Mouse (Mus musculus) cortical plate, adult 2 months (tissue): ENCODE measurements around the gene Ncam1. TPM values are rescaled to one million over a fixed set of nuclear protein-coding genes. Genes with fewer than 3 reads are reported as not detected.

Source experiments
- H3K27ac ChIP-seq: fragments of 200-500 bp; 2 replicates; pipeline ENCODE4 v1.5.1; 2012; ENCODE audit warnings: low read length, control low read depth, inconsistent platforms; ENCODE audit not compliant: insufficient read depth
- H3K4me1 ChIP-seq: fragments of 200-500 bp; 2 replicates; pipeline ENCODE4 v1.6.1; 2011; ENCODE audit warnings: low read length; ENCODE audit not compliant: control insufficient read depth, insufficient read depth
- H3K4me3 ChIP-seq: fragments of 200-500 bp; 2 replicates; pipeline ENCODE4 v1.5.1; 2011; ENCODE audit warnings: mild to moderate bottlenecking, low read length, control low read depth; ENCODE audit not compliant: insufficient read depth
- CTCF ChIP-seq: fragments of 200-500 bp; IDR thresholded peaks from 2 replicates; pipeline ENCODE4 v1.5.1; 2011; ENCODE audit warnings: mild to moderate bottlenecking, control low read depth, low read length; ENCODE audit not compliant: insufficient read depth; ENCODE audit errors: extremely low read depth
- POLR2A ChIP-seq: fragments of 200-500 bp; IDR thresholded peaks from 2 replicates; pipeline ENCODE4 v1.6.1; 2011; ENCODE audit warnings: mild to moderate bottlenecking, low read length, control low read depth; ENCODE audit not compliant: insufficient read depth; ENCODE audit errors: extremely low read depth
- polyA plus RNA-seq: library from polyadenylated mRNA; depleted of rRNA; stranded (reverse); fragments of >200 nt; gene quantifications from 2 replicates; pipeline ENCODE4 v1.2.3, GENCODE M21; 2012; rRNA removed

Ncam1 gene
- polyA plus RNA-seq = 105 and 112 TPM in 2 replicates

- peak within 1 kb of the TSS; percentile 83 for H3K4me3 ChIP-seq
- peak within 1 kb of the TSS; percentile 93 for H3K27ac ChIP-seq
- TF ChIP-seq CTCF (no peak), POLR2A (peak; percentile 86)
- H3K4me1 ChIP-seq = peaks cover 3% of the 10 kb centered on the region; the same call in 1 of the 2 replicates
These were observed at the start of gene Ncam1 for GRCm38 (mm10) chr9:49798806-49799205. TSS of gene Ncam1 (minus strand) at chr9:49798925.

- TF ChIP-seq CTCF = no peak
- no peak for TF ChIP-seq POLR2A
- no peak overlapping the region for H3K4me3 ChIP-seq
- H3K4me1 ChIP-seq = no peaks in the 10 kb centered on the region; the same call in 1 of the 2 replicates
- H3K27ac ChIP-seq = no peak overlapping the region
These were observed 35.3 kb upstream of the Ncam1 start for GRCm38 (mm10) chr9:49834013-49834412.

- Histone ChIP-seq H3K27ac (no peak overlapping the region), H3K4me1 (no peaks in the 10 kb centered on the region), H3K4me3 (no peak overlapping the region)
- no peak for TF ChIP-seq POLR2A
- TF ChIP-seq CTCF = no peak
These were observed 28.9 kb upstream of the Ncam1 start for GRCm38 (mm10) chr9:49827671-49828070.

- Histone ChIP-seq H3K4me3 (no peak overlapping the region), H3K27ac (no peak overlapping the region), H3K4me1 (peaks cover 2% of the 10 kb centered on the region; the same call in 1 of the 2 replicates)
- no peak for TF ChIP-seq POLR2A
- no peak for TF ChIP-seq CTCF
These were observed 17.5 kb upstream of the Ncam1 start for GRCm38 (mm10) chr9:49816115-49816650.

- Histone ChIP-seq H3K4me1 (peaks cover 2% of the 10 kb centered on the region; the same call in 1 of the 2 replicates), H3K4me3 (no peak overlapping the region), H3K27ac (no peak overlapping the region)
- TF ChIP-seq POLR2A (no peak), CTCF (no peak)
These were observed 15.7 kb upstream of the Ncam1 start for GRCm38 (mm10) chr9:49814442-49814841.

GRCm38 (mm10) chr9:49803222-49803621, 4.5 kb upstream of the Ncam1 start:
- no peak for TF ChIP-seq POLR2A
- TF ChIP-seq CTCF = no peak

GRCm38 (mm10) chr9:49797821-49798571, 729 bp downstream of the Ncam1 start:
- TF ChIP-seq POLR2A = 0 out of 2 replicates have a peak, but pooled peaks have one; percentile 7
- TF ChIP-seq CTCF = no peak
- Histone ChIP-seq H3K4me1 (peaks cover 5% of the 10 kb centered on the region), H3K4me3 (peak overlapping the region; percentile 83), H3K27ac (peak overlapping the region; percentile 93)

More at GRCm38 (mm10) chr9:49803222-49803621, 4.5 kb upstream of the Ncam1 start:
- no peak overlapping the region for H3K4me3 ChIP-seq
- no peak overlapping the region for H3K27ac ChIP-seq
- H3K4me1 ChIP-seq = no peaks in the 10 kb centered on the region

- TF ChIP-seq CTCF = no peak
- peak overlapping the region; percentile 93; the same call in 1 of the 2 replicates for H3K27ac ChIP-seq
- H3K4me3 ChIP-seq = peak overlapping the region; percentile 83
These were observed 1.3 kb downstream of the Ncam1 start for GRCm38 (mm10) chr9:49797508-49797820.

GRCm38 (mm10) chr9:49796618-49797507, 1.9 kb downstream of the Ncam1 start:
- Histone ChIP-seq H3K4me3 (peak overlapping the region; percentile 83), H3K27ac (no peak overlapping the region; the same call in 1 of the 2 replicates), H3K4me1 (peaks cover 7% of the 10 kb centered on the region)
- no peak for TF ChIP-seq CTCF

More at GRCm38 (mm10) chr9:49797508-49797820, 1.3 kb downstream of the Ncam1 start:
- H3K4me1 ChIP-seq = peaks cover 7% of the 10 kb centered on the region

GRCm38 (mm10) chr9:49795881-49796280, 2.8 kb downstream of the Ncam1 start:
- Histone ChIP-seq H3K4me1 (peaks cover 7% of the 10 kb centered on the region), H3K27ac (no peak overlapping the region), H3K4me3 (no peak overlapping the region; the same call in 1 of the 2 replicates)
- TF ChIP-seq POLR2A (no peak), CTCF (no peak)
